Mouse (Mus musculus) limb, embryonic 12.5 days (tissue): ENCODE data around the gene Mapk7. TPM values are rescaled to one million over a fixed set of nuclear protein-coding genes. Genes with fewer than 3 reads are reported as not detected.

Experiments used
- ATAC-seq: fragments of 200-750 bp; cut with Nextera tagmentation; 2 replicates; pipeline ENCODE4 v1.8.0; 2017; ENCODE audit warnings: low read depth, moderate TSS enrichment; ENCODE audit not compliant: insufficient number of reproducible peaks, insufficient read depth, low FRiP score, low TSS enrichment
- H3K27ac ChIP-seq: fragments of 300-500 bp; sonication (generic); 2 replicates; pipeline ENCODE4 v1.5.1; 2016; ENCODE audit warnings: mild to moderate bottlenecking, moderate library complexity
- H3K27me3 ChIP-seq: fragments of 300-500 bp; sonication (generic); 2 replicates; pipeline ENCODE4 v1.6.1; 2016; ENCODE audit warnings: mild to moderate bottlenecking, moderate library complexity
- H3K36me3 ChIP-seq: fragments of 300-500 bp; sonication (generic); 2 replicates; pipeline ENCODE4 v1.6.1; 2016; ENCODE audit warnings: mild to moderate bottlenecking, moderate library complexity
- H3K4me1 ChIP-seq: fragments of 300-500 bp; sonication (generic); replicated peaks from 2 replicates; pipeline ENCODE4 v1.6.1; 2016
- H3K4me2 ChIP-seq: fragments of 300-500 bp; sonication (generic); 2 replicates; pipeline ENCODE4 v1.6.1; 2016; ENCODE audit warnings: mild to moderate bottlenecking, moderate library complexity
- H3K4me3 ChIP-seq: fragments of 300-500 bp; sonication (generic); replicated peaks from 2 replicates; pipeline ENCODE4 v1.5.1; 2016; ENCODE audit warnings: mild to moderate bottlenecking
- H3K9ac ChIP-seq: fragments of 300-500 bp; sonication (generic); replicated peaks from 2 replicates; pipeline ENCODE4 v1.6.1; 2016; ENCODE audit warnings: mild to moderate bottlenecking, moderate library complexity
- H3K9me3 ChIP-seq: fragments of 300-500 bp; sonication (generic); 2 replicates; pipeline ENCODE4 v1.6.1; 2016; ENCODE audit warnings: mild to moderate bottlenecking, moderate library complexity
- WGBS: fragments of 180-500 bp; shearing (Covaris S2); methylation state at CpG from one replicate; pipeline ENCODE4 v1.1.7; 2016; 5-methylcytosine and 5-hydroxymethylcytosine counted together
- polyA plus RNA-seq: library from polyadenylated mRNA; unstranded; fragments of >200 nt; fragmentation: Nextera tagmentation; extraction: Ambion mirVana; gene quantifications from 2 replicates; pipeline ENCODE4 v1.2.1, GENCODE M21; 2016

Mapk7 gene
- polyA plus RNA-seq, result 85.0 and 93.7 TPM in 2 replicates

DNA sequence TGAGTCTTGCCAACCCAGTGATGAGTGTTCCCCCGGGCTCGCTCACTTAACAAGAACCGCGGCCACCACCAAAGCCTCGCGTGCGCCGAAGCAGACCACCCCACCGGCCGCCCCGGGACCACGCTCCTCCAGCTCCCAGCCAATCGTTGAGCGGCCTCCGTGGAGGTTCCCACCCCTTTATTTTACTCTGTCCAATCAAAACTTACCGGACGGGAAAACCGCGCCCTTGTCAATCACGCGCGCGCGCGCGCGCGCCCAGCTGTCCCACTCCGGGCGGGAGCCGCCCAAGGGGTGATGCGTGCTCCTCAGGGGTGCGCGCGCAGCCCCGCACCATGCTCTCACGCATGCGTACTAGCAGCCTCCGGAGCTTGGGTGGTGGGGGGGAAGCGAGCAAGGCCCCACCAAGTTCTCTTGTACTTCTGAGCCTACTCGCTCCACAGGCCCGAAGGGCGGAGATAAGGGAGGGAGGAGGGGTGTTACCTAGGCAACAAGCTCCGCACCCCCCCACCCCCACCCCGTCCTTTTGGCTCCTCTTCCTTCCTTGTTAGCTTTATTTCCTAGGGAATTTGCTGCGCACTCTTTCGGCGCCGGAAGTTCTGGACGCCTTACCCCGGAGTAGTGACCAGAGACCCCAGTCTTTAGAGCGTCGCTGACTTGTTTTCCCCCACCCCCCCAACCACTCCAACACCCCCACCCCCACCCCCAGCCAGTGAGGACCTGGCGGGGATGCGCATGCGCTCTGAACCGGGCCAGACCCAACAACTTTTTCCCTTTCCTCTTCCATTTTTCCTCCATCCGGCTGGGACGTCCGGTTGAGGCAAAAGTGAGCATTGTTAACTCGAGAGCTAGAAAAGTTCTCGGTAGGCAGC, at the start of gene Mapk7:
TSS of gene Mapk7 (minus strand) at position 278 of the 869 bp plus-strand sequence.
- peak; percentile 94 for ATAC-seq
- Histone ChIP-seq H3K27me3 (no peaks in the 10 kb centered on the region), H3K9ac (peak within 1 kb of the TSS; percentile 85), H3K4me3 (peak within 1 kb of the TSS; percentile 87), H3K36me3 (peaks cover 37% of the 10 kb centered on the region), H3K4me1 (peaks cover 19% of the 10 kb centered on the region), H3K9me3 (no peaks in the 10 kb centered on the region), H3K27ac (peak within 1 kb of the TSS; percentile 90), H3K4me2 (peak within 1 kb of the TSS; percentile 81)
- WGBS, result under 1% methylated on average over 62 of the region's 62 CpGs

DNA sequence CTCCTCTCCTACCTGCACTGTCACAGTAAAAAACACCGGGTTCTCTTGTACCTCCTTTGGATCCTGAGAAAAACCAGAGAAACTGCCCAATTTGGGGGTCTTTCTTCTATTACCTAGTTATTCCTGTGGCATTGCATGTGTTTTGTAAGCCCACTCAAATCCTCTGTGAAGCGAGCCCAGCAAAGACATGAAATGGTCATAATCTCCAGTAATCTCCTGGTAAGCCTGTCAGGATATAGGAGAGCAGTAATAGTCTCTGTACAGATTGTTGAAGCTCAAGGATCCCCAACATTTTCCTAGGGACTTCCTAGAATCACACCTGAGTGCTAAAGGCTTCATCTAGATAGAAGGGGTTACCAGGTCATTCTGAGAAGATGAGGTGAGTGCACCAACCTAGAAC, 46.9 kb upstream of the Mapk7 start:
- Histone ChIP-seq H3K4me3 (no peak overlapping the region), H3K27ac (no peak overlapping the region), H3K27me3 (no peaks in the 10 kb centered on the region), H3K9ac (no peak overlapping the region), H3K9me3 (no peaks in the 10 kb centered on the region), H3K4me2 (no peak overlapping the region), H3K4me1 (no peaks in the 10 kb centered on the region), H3K36me3 (peaks cover 64% of the 10 kb centered on the region)
- ATAC-seq, result no peak
- 79% methylated on average over 2 of the region's 2 CpGs for WGBS

- WGBS, result 82% methylated on average over 7 of the region's 7 CpGs
- no peaks in the 10 kb centered on the region for H3K4me1 ChIP-seq
- ATAC-seq, result no peak
- no peak overlapping the region for H3K9ac ChIP-seq
- H3K36me3 ChIP-seq, result peaks cover 59% of the 10 kb centered on the region
- no peak overlapping the region for H3K4me3 ChIP-seq
- no peaks in the 10 kb centered on the region for H3K9me3 ChIP-seq
- H3K4me2 ChIP-seq, result no peak overlapping the region
- no peak overlapping the region for H3K27ac ChIP-seq
- no peaks in the 10 kb centered on the region for H3K27me3 ChIP-seq
Observed at GRCm38 (mm10) chr11:61540642-61541041, 46.4 kb upstream of the Mapk7 start.

- Histone ChIP-seq H3K9me3 (no peaks in the 10 kb centered on the region), H3K4me3 (no peak overlapping the region), H3K9ac (no peak overlapping the region), H3K36me3 (peaks cover 43% of the 10 kb centered on the region; the same call in 1 of the 2 replicates), H3K4me1 (0 out of 2 replicates have a peak, but pooled peaks cover 2% of the 10 kb centered on the region), H3K27ac (no peak overlapping the region), H3K27me3 (no peaks in the 10 kb centered on the region), H3K4me2 (no peak overlapping the region)
- no peak for ATAC-seq
- WGBS, result 92% methylated on average over 3 of the region's 3 CpGs
Observed at GRCm38 (mm10) chr11:61537362-61537761, 43.2 kb upstream of the Mapk7 start.

- WGBS, result 84% methylated on average over 3 of the region's 3 CpGs
- H3K27ac ChIP-seq, result no peak overlapping the region
- H3K9ac ChIP-seq, result no peak overlapping the region
- 0 out of 2 replicates have a peak, but pooled peaks cover 2% of the 10 kb centered on the region for H3K4me1 ChIP-seq
- no peaks in the 10 kb centered on the region for H3K9me3 ChIP-seq
- H3K27me3 ChIP-seq, result no peaks in the 10 kb centered on the region
- no peak overlapping the region for H3K4me3 ChIP-seq
- peaks cover 42% of the 10 kb centered on the region; the same call in 1 of the 2 replicates for H3K36me3 ChIP-seq
- ATAC-seq, result no peak
- H3K4me2 ChIP-seq, result no peak overlapping the region
Observed at GRCm38 (mm10) chr11:61536952-61537351, 42.7 kb upstream of the Mapk7 start.

GRCm38 (mm10) chr11:61535530-61535929, 41.3 kb upstream of the Mapk7 start:
- no peak overlapping the region for H3K4me2 ChIP-seq
- no peak overlapping the region for H3K4me3 ChIP-seq
- H3K27me3 ChIP-seq, result no peaks in the 10 kb centered on the region
- 46% methylated on average over 1 of the region's 1 CpGs for WGBS
- H3K9me3 ChIP-seq, result no peaks in the 10 kb centered on the region
- no peak overlapping the region; the same call in 1 of the 2 replicates for H3K9ac ChIP-seq
- H3K4me1 ChIP-seq, result 0 out of 2 replicates have a peak, but pooled peaks cover 2% of the 10 kb centered on the region
- peaks cover 44% of the 10 kb centered on the region; the same call in 1 of the 2 replicates for H3K36me3 ChIP-seq
- no peak for ATAC-seq
- H3K27ac ChIP-seq, result no peak overlapping the region

- Histone ChIP-seq H3K4me3 (no peak overlapping the region), H3K9ac (no peak overlapping the region), H3K36me3 (peaks cover 48% of the 10 kb centered on the region), H3K9me3 (no peaks in the 10 kb centered on the region), H3K4me2 (no peak overlapping the region), H3K4me1 (0 out of 2 replicates have a peak, but pooled peaks cover 2% of the 10 kb centered on the region), H3K27me3 (no peaks in the 10 kb centered on the region), H3K27ac (no peak overlapping the region)
- 77% methylated on average over 5 of the region's 5 CpGs for WGBS
- ATAC-seq, result no peak
Observed at GRCm38 (mm10) chr11:61533571-61533970, 39.4 kb upstream of the Mapk7 start.

DNA sequence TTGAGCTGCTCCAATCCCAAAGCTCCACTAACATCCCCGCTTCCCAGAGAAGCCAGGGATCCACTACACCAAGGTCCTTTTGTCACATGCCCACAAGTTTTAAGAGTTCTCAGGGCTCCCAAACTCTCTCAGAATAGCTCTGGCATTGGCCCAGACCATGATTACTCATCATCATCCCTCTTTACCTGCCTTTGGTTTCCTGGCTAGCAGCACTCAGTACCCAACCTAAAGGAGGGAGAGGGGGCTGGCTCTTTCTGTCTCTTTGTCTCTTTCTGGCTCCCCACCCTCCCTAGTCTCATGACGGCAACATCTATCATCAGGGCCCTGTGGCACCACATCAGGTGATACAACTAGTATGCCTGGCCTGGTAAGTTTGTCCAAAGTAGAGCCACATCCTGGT, 38.6 kb upstream of the Mapk7 start:
- no peak overlapping the region for H3K27ac ChIP-seq
- H3K4me1 ChIP-seq, result 0 out of 2 replicates have a peak, but pooled peaks cover 2% of the 10 kb centered on the region
- no peak overlapping the region for H3K4me3 ChIP-seq
- no peaks in the 10 kb centered on the region for H3K9me3 ChIP-seq
- H3K4me2 ChIP-seq, result no peak overlapping the region
- ATAC-seq, result no peak
- 86% methylated on average over 2 of the region's 2 CpGs for WGBS
- H3K27me3 ChIP-seq, result no peaks in the 10 kb centered on the region
- H3K9ac ChIP-seq, result no peak overlapping the region
- peaks cover 43% of the 10 kb centered on the region for H3K36me3 ChIP-seq

DNA sequence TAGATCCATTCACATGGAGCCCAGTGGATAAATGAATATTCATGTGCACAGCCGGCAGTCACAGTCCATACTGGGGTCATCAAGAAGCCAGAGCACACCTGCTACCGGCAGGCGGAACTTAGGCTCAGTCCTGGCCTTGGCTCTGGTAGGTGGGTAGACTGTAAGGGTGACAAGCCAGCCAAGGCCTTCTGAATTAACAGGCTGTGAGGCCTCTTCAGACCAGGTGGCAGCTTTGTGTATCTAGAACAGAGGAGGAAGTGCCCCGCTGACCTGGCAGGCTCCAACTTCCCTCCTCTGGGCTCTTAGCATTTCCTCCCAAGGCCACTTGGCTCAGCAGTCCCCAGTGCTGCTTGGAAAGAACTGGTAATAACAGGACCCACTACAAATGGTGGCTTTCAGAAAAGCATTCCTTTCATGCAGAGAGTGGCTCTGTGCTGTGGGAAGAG, 35.1 kb upstream of the Mapk7 start:
- Histone ChIP-seq H3K9ac (no peak overlapping the region), H3K4me2 (no peak overlapping the region), H3K27ac (no peak overlapping the region), H3K4me3 (no peak overlapping the region), H3K9me3 (no peaks in the 10 kb centered on the region), H3K27me3 (no peaks in the 10 kb centered on the region), H3K36me3 (peaks cover 52% of the 10 kb centered on the region), H3K4me1 (no peaks in the 10 kb centered on the region)
- no peak for ATAC-seq
- WGBS, result 58% methylated on average over 4 of the region's 4 CpGs

- no peak overlapping the region for H3K27ac ChIP-seq
- WGBS, result 97% methylated on average over 1 of the region's 1 CpGs
- H3K9ac ChIP-seq, result no peak overlapping the region
- ATAC-seq, result no peak
- peaks cover 57% of the 10 kb centered on the region for H3K36me3 ChIP-seq
- no peaks in the 10 kb centered on the region for H3K9me3 ChIP-seq
- no peaks in the 10 kb centered on the region for H3K27me3 ChIP-seq
- no peak overlapping the region for H3K4me2 ChIP-seq
- H3K4me3 ChIP-seq, result no peak overlapping the region
- H3K4me1 ChIP-seq, result no peaks in the 10 kb centered on the region
Observed at GRCm38 (mm10) chr11:61526872-61527271, 32.7 kb upstream of the Mapk7 start.

GRCm38 (mm10) chr11:61519484-61520107, 25.4 kb upstream of the Mapk7 start:
- Histone ChIP-seq H3K4me1 (no peaks in the 10 kb centered on the region), H3K27ac (no peak overlapping the region), H3K27me3 (no peaks in the 10 kb centered on the region), H3K4me3 (no peak overlapping the region), H3K9me3 (no peaks in the 10 kb centered on the region), H3K4me2 (no peak overlapping the region), H3K36me3 (peaks cover 76% of the 10 kb centered on the region), H3K9ac (no peak overlapping the region)
- WGBS, result 91% methylated on average over 3 of the region's 3 CpGs
- ATAC-seq, result no peak
